In genomic region chr3:97942260-97942950, GRCm38 (mm10) we compare ENCODE assay signal across 8 mouse cellular contexts. TPM values are rescaled to one million over a fixed set of nuclear protein-coding genes. Genes with fewer than 3 reads are reported as not detected.
DNase-seq lines count a peak whose midpoint lies in the region; ATAC-seq and TF ChIP-seq lines count a peak whose summit lies in the region.

No protein-coding gene starts in this region.

- ATAC-seq in CD4-positive, CD25-positive, alpha-beta regulatory T cell, adult 4 months = no peak
- ATAC-seq in activated CD4-positive, CD25-positive, alpha-beta regulatory T cell, adult 4 months = peak; percentile 43
- 0 out of 2 replicates have a peak, but pooled peaks have one; percentile 25 for ATAC-seq in intestine, embryonic 14.5 days (replicated peaks; ENCODE audit: low FRiP score, low TSS enrichment, low read depth)
- peak; percentile 29 for ATAC-seq in liver, postnatal 0 days
- no peak for ATAC-seq in neural tube, embryonic 14.5 days (ENCODE audit: low read depth)

- H3K4me3 ChIP-seq in intestine, embryonic 14.5 days (ENCODE audit: low read depth, low read length) = no peak overlapping the region
- H3K4me3 ChIP-seq in liver, postnatal 0 days (ENCODE audit: low read depth, low read length) = peak overlapping the region; percentile 17
- no peak overlapping the region for H3K4me3 ChIP-seq in neural tube, embryonic 14.5 days (ENCODE audit: low read depth, low read length)

- H3K36me3 ChIP-seq in intestine, embryonic 14.5 days (ENCODE audit: control insufficient read depth, insufficient read depth, low read length) = no peaks in the 10 kb centered on the region
- no peaks in the 10 kb centered on the region for H3K36me3 ChIP-seq in liver, postnatal 0 days (replicated peaks; ENCODE audit: insufficient read depth, low read length)
- H3K36me3 ChIP-seq in neural tube, embryonic 14.5 days (ENCODE audit: control insufficient read depth, insufficient read depth, low read length) = no peaks in the 10 kb centered on the region

- no peaks in the 10 kb centered on the region for H3K27me3 ChIP-seq in intestine, embryonic 14.5 days (replicated peaks; ENCODE audit: control insufficient read depth, insufficient read depth, low read length)
- no peaks in the 10 kb centered on the region for H3K27me3 ChIP-seq in liver, postnatal 0 days (ENCODE audit: insufficient read depth, low read length)
- no peaks in the 10 kb centered on the region for H3K27me3 ChIP-seq in neural tube, embryonic 14.5 days (ENCODE audit: control insufficient read depth, insufficient read depth, low read length)

- peaks cover 46% of the 10 kb centered on the region for H3K4me1 ChIP-seq in intestine, embryonic 14.5 days (replicated peaks; ENCODE audit: control insufficient read depth, insufficient read depth, low read length)
- peaks cover 36% of the 10 kb centered on the region for H3K4me1 ChIP-seq in liver, postnatal 0 days (ENCODE audit: insufficient read depth)
- peaks cover 28% of the 10 kb centered on the region; the same call in 1 of the 2 replicates for H3K4me1 ChIP-seq in neural tube, embryonic 14.5 days (ENCODE audit: control insufficient read depth, insufficient read depth, low read length)

- WGBS in intestine, embryonic 14.5 days = 9% methylated on average over 16 of the region's 16 CpGs
- 10% methylated on average over 16 of the region's 16 CpGs for WGBS in liver, postnatal 0 days (ENCODE audit: insufficient replicate concordance)
- WGBS in neural tube, embryonic 14.5 days = 10% methylated on average over 16 of the region's 16 CpGs

- H3K9me3 ChIP-seq in intestine, embryonic 14.5 days (ENCODE audit: control insufficient read depth, low read length) = no peaks in the 10 kb centered on the region
- H3K9me3 ChIP-seq in liver, postnatal 0 days (ENCODE audit: low read length) = no peaks in the 10 kb centered on the region
- H3K9me3 ChIP-seq in neural tube, embryonic 14.5 days (ENCODE audit: control insufficient read depth, low read length) = no peaks in the 10 kb centered on the region

- peak; percentile 21 for DNase-seq in CD4-positive, CD25-positive, alpha-beta regulatory T cell, adult 2 months (ENCODE audit: low read depth, low spot score)
- peak; percentile 6 to 26 for DNase-seq in gastrocnemius, adult 8-10 months (ENCODE audit: low spot score in 2 of 2)
- peak; percentile 62 for DNase-seq in intestine, embryonic 14.5 days (ENCODE audit: low spot score)
- peak; percentile 34 for DNase-seq in liver, postnatal 0 days
- no peak for DNase-seq in cerebellum, adult 9-10 months

- peak; percentile 37 for TF ChIP-seq CTCF in liver, postnatal 0 days (IDR thresholded peaks at IDR 0.05; ENCODE audit: low read depth)

- H3K4me2 ChIP-seq in intestine, embryonic 14.5 days (ENCODE audit: low read length) = peak overlapping the region; percentile 29
- H3K4me2 ChIP-seq in liver, postnatal 0 days (ENCODE audit: low read depth, low read length) = peak overlapping the region; percentile 64
- peak overlapping the region; percentile 12; the same call in 1 of the 2 replicates for H3K4me2 ChIP-seq in neural tube, embryonic 14.5 days (ENCODE audit: low read depth, low read length)

- H3K27ac ChIP-seq in intestine, embryonic 14.5 days (ENCODE audit: low read depth) = peak overlapping the region; percentile 51; the same call in 1 of the 2 replicates
- 0 out of 2 replicates have a peak overlapping the region, but pooled peaks have one; percentile 48 for H3K27ac ChIP-seq in liver, postnatal 0 days (ENCODE audit: low read depth)
- H3K27ac ChIP-seq in neural tube, embryonic 14.5 days (ENCODE audit: low read depth, low read length) = no peak overlapping the region

- no peak for TF ChIP-seq EP300 in liver, postnatal 0 days (IDR thresholded peaks at IDR 0.05; ENCODE audit: low read depth)

- no peak overlapping the region for H3K9ac ChIP-seq in intestine, embryonic 14.5 days (ENCODE audit: low read length)
- peak overlapping the region; percentile 51 for H3K9ac ChIP-seq in liver, postnatal 0 days (replicated peaks)
- no peak overlapping the region for H3K9ac ChIP-seq in neural tube, embryonic 14.5 days (replicated peaks; ENCODE audit: low read depth, low read length)

RNA-seq across cellular contexts. Expression of gene Sec22b, which starts 41.4 kb away (rescaled TPM):
- polyA plus RNA-seq in CD4-positive, CD25-positive, alpha-beta regulatory T cell, adult 4 months (2017; shearing (Covaris generic)) = 10 to 100 TPM; 80.3 to 83.7 TPM
- 10 to 100 TPM; 73.7 to 77.3 TPM for polyA plus RNA-seq in activated CD4-positive, CD25-positive, alpha-beta regulatory T cell, adult 4 months (2017; shearing (Covaris generic))
- total RNA-seq in gastrocnemius, adult 8-10 months (2022) = 10 to 100 TPM; 24.8 to 29.2 (median 28.2) TPM
- 132 and 143 TPM in 2 replicates for polyA plus RNA-seq in intestine, embryonic 14.5 days (2014; fragmentation: Nextera tagmentation; extraction: Ambion mirVana)
- polyA plus RNA-seq in liver, postnatal 0 days (2015; fragmentation: Nextera tagmentation; extraction: Ambion mirVana) = 40.0 and 42.3 TPM in 2 replicates
- 105 and 111 TPM in 2 replicates for polyA plus RNA-seq in neural tube, embryonic 14.5 days (2014; fragmentation: Nextera tagmentation; extraction: Ambion mirVana)

RNA-seq across cellular contexts. Expression of gene Pde4dip, which starts 53.9 kb away (rescaled TPM):
- 10 to 100 TPM in 1 of 2 experiments, 1 to 10 TPM in 1; 7.5 to 10.3 TPM for polyA plus RNA-seq in CD4-positive, CD25-positive, alpha-beta regulatory T cell, adult 4 months (2017; shearing (Covaris generic))
- polyA plus RNA-seq in activated CD4-positive, CD25-positive, alpha-beta regulatory T cell, adult 4 months (2017; shearing (Covaris generic)) = 10 to 100 TPM in 1 of 2 experiments, 1 to 10 TPM in 1; 8.0 to 10.8 TPM
- total RNA-seq in gastrocnemius, adult 8-10 months (2022) = 1,000 to 10,000 TPM; 3,083 to 3,979 (median 3,594) TPM
- polyA plus RNA-seq in intestine, embryonic 14.5 days (2014; fragmentation: Nextera tagmentation; extraction: Ambion mirVana) = 33.2 and 35.6 TPM in 2 replicates
- 8.1 and 8.5 TPM in 2 replicates for polyA plus RNA-seq in liver, postnatal 0 days (2015; fragmentation: Nextera tagmentation; extraction: Ambion mirVana)
- 75.8 and 87.1 TPM in 2 replicates for polyA plus RNA-seq in neural tube, embryonic 14.5 days (2014; fragmentation: Nextera tagmentation; extraction: Ambion mirVana)

Comparison
In these comparisons a context has a peak if more than half of its experiments do, and no peak if none do; other contexts are left out.
1. ATAC-seq: peak in activated CD4-positive, CD25-positive, alpha-beta regulatory T cell, adult 4 months (single experiment), intestine, embryonic 14.5 days (single experiment) and liver, postnatal 0 days (single experiment); none in CD4-positive, CD25-positive, alpha-beta regulatory T cell, adult 4 months (single experiment) and neural tube, embryonic 14.5 days (single experiment).
2. H3K4me2 ChIP-seq: peak in every context shown above with its lines; median percentile 64 in liver, postnatal 0 days; 29 in intestine, embryonic 14.5 days; 12 in neural tube, embryonic 14.5 days.